Mouse (Mus musculus) mature B cell (primary cell): ENCODE measurements around the gene Gm6904.
"Not testable (repeated sequence)": the region's sequence is repeated elsewhere in the genome, so short reads cannot be mapped to it uniquely, and the experiment has no call there.

Experiments used
- in situ Hi-C: fragments of 300-500 bp; cut with MboI; formaldehyde crosslinking; loops from 2 replicates; pipeline ENCODE4 v1.14.3; 2019

Gm6904 gene

GRCm38 (mm10) chr14:59260056-59260455, at the start of gene Gm6904:
Gene Gm6904 (minus strand): TSS chr14:59260216.
- in situ Hi-C loops, result no loop called here

GRCm38 (mm10) chr14:59297391-59297790, 37.4 kb upstream of the Gm6904 start, which contains the start of gene Phf11a:
Gene Phf11a (minus strand): TSS chr14:59297522.
- in situ Hi-C loops, result not testable (repeated sequence)

- in situ Hi-C loops, result not testable (repeated sequence)
These were observed 31.8 kb upstream of the Gm6904 start for GRCm38 (mm10) chr14:59291769-59292168.

GRCm38 (mm10) chr14:59274961-59275360, 14.9 kb upstream of the Gm6904 start:
- in situ Hi-C loops, result not testable (repeated sequence)

GRCm38 (mm10) chr14:59255861-59256260, 4.2 kb downstream of the Gm6904 start:
- in situ Hi-C loops, result not testable (repeated sequence)

GRCm38 (mm10) chr14:59250350-59250749, 9.7 kb downstream of the Gm6904 start:
- in situ Hi-C loops, result not testable (repeated sequence)

- in situ Hi-C loops, result no loop called here
These were observed 26.4 kb downstream of the Gm6904 start for GRCm38 (mm10) chr14:59233635-59234034.

- in situ Hi-C loops, result no loop called here
These were observed 28.0 kb downstream of the Gm6904 start for GRCm38 (mm10) chr14:59232003-59232402.

- in situ Hi-C loops, result no loop called here
These were observed 29.6 kb downstream of the Gm6904 start for GRCm38 (mm10) chr14:59230331-59230966.

- in situ Hi-C loops, result no loop called here
These were observed 30.2 kb downstream of the Gm6904 start for GRCm38 (mm10) chr14:59229822-59230221.

GRCm38 (mm10) chr14:59226240-59226639, 33.8 kb downstream of the Gm6904 start:
- in situ Hi-C loops, result no loop called here

GRCm38 (mm10) chr14:59219241-59219640, 40.8 kb downstream of the Gm6904 start:
- in situ Hi-C loops, result no loop called here

GRCm38 (mm10) chr14:59209816-59210215, 50.2 kb downstream of the Gm6904 start:
- in situ Hi-C loops, result no loop called here

- in situ Hi-C loops, result no loop called here
These were observed 51.0 kb downstream of the Gm6904 start for GRCm38 (mm10) chr14:59209003-59209402.

GRCm38 (mm10) chr14:59205976-59206583, 53.9 kb downstream of the Gm6904 start:
- in situ Hi-C loops, result no loop called here

- in situ Hi-C loops, result no loop called here
These were observed 54.6 kb downstream of the Gm6904 start for GRCm38 (mm10) chr14:59205461-59205860.

GRCm38 (mm10) chr14:59201604-59202215, 58.3 kb downstream of the Gm6904 start:
- in situ Hi-C loops, result no loop called here

GRCm38 (mm10) chr14:59200711-59201603, 59.1 kb downstream of the Gm6904 start, which contains the start of gene Rcbtb1:
Gene Rcbtb1 (plus strand): TSS chr14:59201209.
- in situ Hi-C loops, result no loop called here
